Mouse (Mus musculus): ENCODE measurements at regions not wholly inside any gene's neighbourhood (a gene's known extent, or its start where the extent isn't known, plus 50 kb on each side); places are given as distances from the start of the nearest gene placed in this dataset.

DNA sequence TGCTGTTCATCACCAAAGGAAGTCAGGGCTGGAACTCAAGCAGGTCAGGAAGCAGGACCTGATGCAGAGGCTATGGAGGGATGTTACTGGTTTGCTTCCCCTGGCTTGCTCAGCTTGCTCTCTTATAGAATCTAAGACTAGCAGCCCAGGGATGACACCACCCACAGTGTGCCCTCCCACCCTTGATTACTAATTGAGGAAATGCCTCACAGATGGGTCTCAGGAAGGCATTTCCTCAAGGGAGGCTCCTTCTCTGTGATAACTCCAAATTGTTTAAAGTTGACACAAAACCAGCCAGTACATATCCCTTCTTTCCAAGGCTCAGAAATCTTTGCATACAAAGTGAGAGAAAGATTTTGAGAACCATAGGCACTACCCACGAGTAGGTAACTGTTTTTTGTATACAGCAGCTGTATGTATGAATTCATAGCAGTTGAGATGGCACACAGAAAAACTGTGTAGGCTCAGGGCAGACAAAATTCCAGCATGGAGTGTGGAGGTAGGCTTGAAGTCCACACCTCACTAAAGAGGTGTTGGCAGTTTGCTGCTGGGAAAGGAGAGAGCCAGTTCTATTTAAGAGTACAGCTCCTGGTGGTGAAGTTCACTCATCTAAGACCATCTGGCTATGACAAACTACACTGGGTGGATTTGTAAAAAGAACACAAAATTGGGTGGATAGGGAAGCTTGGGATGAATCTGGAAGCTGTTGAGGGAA, 317.0 kb downstream of the Epm2a start:
- no peak for TF ChIP-seq CTCF (IDR thresholded peaks at IDR 0.05; ENCODE audit: low read depth)
- TF ChIP-seq EP300 (IDR thresholded peaks at IDR 0.05; ENCODE audit: low read depth): no peak

All from heart, postnatal 0 days (tissue).